ENCODE assay signal across 17 mouse cellular contexts in the genomic region with DNA sequence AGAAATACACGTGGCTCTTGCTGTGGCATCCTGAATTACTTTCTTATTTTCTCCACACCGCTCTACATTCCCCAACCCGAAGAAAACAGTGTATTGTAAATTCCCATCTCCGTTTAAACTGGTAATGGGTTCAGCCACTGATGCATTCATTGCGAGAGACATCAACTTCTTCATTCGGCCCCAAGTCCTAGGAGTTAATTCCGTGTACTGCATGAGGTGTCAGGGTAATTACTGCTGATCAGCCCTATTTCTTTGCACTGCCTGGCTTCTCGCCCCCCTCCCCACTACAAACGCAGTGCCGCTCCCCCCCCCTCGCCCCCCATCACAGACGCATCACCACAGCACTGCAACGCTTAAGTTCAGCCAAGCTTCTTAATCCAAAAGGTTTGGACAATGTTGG.
DNase-seq lines count a peak whose midpoint lies in the region; ATAC-seq and TF ChIP-seq lines count a peak whose summit lies in the region.
"Had no signal": no experiment of that assay in that cellular context is flagged by ENCODE, and none has a peak within 500 bp of the region (broad histone marks: within the 10 kb centered on the region; RNA-seq: fewer than 3 reads in every experiment).

No protein-coding gene starts in this region.

- no peak for TF ChIP-seq POLR2A in limb, embryonic 14.5 days (IDR thresholded peaks at IDR 0.05; ENCODE audit: borderline replicate concordance, extremely low read depth, insufficient read depth, insufficient read length)

- 0 out of 2 replicates have a peak overlapping the region, but pooled peaks have one; percentile 1 for H3K4me2 ChIP-seq in embryonic facial prominence, embryonic 13.5 days
- H3K4me2 ChIP-seq in lung, embryonic 15.5 days: peak overlapping the region; percentile 35
- peak overlapping the region; percentile 48 for H3K4me2 ChIP-seq in forebrain, embryonic 16.5 days (ENCODE audit: low read length)
- H3K4me2 ChIP-seq in limb, embryonic 14.5 days (replicated peaks; ENCODE audit: low read depth, low read length, severe bottlenecking): peak overlapping the region; percentile 14; the same call in 1 of the 2 replicates
- H3K4me2 ChIP-seq: liver, embryonic 13.5 days had no signal

- no peak for ATAC-seq in embryonic facial prominence, embryonic 13.5 days (ENCODE audit: insufficient number of reproducible peaks, insufficient read depth, low FRiP score, low TSS enrichment, low read depth)
- ATAC-seq in lung, embryonic 15.5 days (ENCODE audit: borderline replicate concordance, extremely low read depth, low FRiP score, low TSS enrichment): no peak
- no peak for ATAC-seq in forebrain, embryonic 16.5 days
- ATAC-seq in limb, embryonic 14.5 days (ENCODE audit: low FRiP score, low read depth): no peak

- H3K27me3 ChIP-seq in embryonic facial prominence, embryonic 13.5 days: no peaks in the 10 kb centered on the region
- no peaks in the 10 kb centered on the region for H3K27me3 ChIP-seq in embryonic facial prominence, embryonic 10.5 days (replicated peaks; ENCODE audit: low read depth, poor library complexity, severe bottlenecking)
- no peaks in the 10 kb centered on the region for H3K27me3 ChIP-seq in lung, embryonic 15.5 days
- no peaks in the 10 kb centered on the region for H3K27me3 ChIP-seq in forebrain, embryonic 16.5 days (replicated peaks; ENCODE audit: control insufficient read depth, insufficient read depth, low read length)
- no peaks in the 10 kb centered on the region for H3K27me3 ChIP-seq in limb, embryonic 14.5 days (ENCODE audit: control insufficient read depth, insufficient read depth, low read length)
- H3K27me3 ChIP-seq: CH12.LX; liver, embryonic 13.5 days had no signal

- no peak overlapping the region for H3K9ac ChIP-seq in embryonic facial prominence, embryonic 13.5 days
- H3K9ac ChIP-seq in lung, embryonic 15.5 days: no peak overlapping the region
- 0 out of 2 replicates have a peak overlapping the region, but pooled peaks have one; percentile 18 for H3K9ac ChIP-seq in forebrain, embryonic 16.5 days (replicated peaks; ENCODE audit: low read depth, low read length)
- H3K9ac ChIP-seq in limb, embryonic 14.5 days (ENCODE audit: low read depth, low read length, severe bottlenecking): no peak overlapping the region
- H3K9ac ChIP-seq: liver, embryonic 13.5 days had no signal

- no peak for DNase-seq in embryonic facial prominence, embryonic 10.5 days (ENCODE audit: low spot score)
- no peak for DNase-seq in lung, postnatal 10 days
- DNase-seq in limb, embryonic 14.5 days (ENCODE audit: low spot score): no peak
- DNase-seq in kidney, adult 18-20 months: no peak
- no peak for DNase-seq in thymus, postnatal 4 days
- DNase-seq: adrenal gland, postnatal 25 days; cerebellum, adult 9-11 months; gastrocnemius, adult 2 months; heart, adult 2 months; liver, embryonic 13.5 days; thymus, postnatal 25 days had no signal

- H3K4me1 ChIP-seq in embryonic facial prominence, embryonic 13.5 days: peaks cover 7% of the 10 kb centered on the region
- H3K4me1 ChIP-seq in embryonic facial prominence, embryonic 10.5 days: no peaks in the 10 kb centered on the region
- peaks cover 18% of the 10 kb centered on the region for H3K4me1 ChIP-seq in lung, embryonic 15.5 days
- peaks cover 18% of the 10 kb centered on the region for H3K4me1 ChIP-seq in forebrain, embryonic 16.5 days (replicated peaks; ENCODE audit: control insufficient read depth, insufficient read depth, low read length)
- H3K4me1 ChIP-seq in limb, embryonic 14.5 days (ENCODE audit: control insufficient read depth, insufficient read depth, low read length): peaks cover 19% of the 10 kb centered on the region
- H3K4me1 ChIP-seq: liver, embryonic 13.5 days had no signal

- no peaks in the 10 kb centered on the region for H3K36me3 ChIP-seq in embryonic facial prominence, embryonic 13.5 days
- H3K36me3 ChIP-seq in embryonic facial prominence, embryonic 10.5 days (replicated peaks): no peaks in the 10 kb centered on the region
- no peaks in the 10 kb centered on the region for H3K36me3 ChIP-seq in lung, embryonic 15.5 days
- H3K36me3 ChIP-seq in forebrain, embryonic 16.5 days (ENCODE audit: control insufficient read depth, insufficient read depth): no peaks in the 10 kb centered on the region
- H3K36me3 ChIP-seq in limb, embryonic 14.5 days (ENCODE audit: control insufficient read depth, insufficient read depth, low read length): no peaks in the 10 kb centered on the region
- H3K36me3 ChIP-seq: liver, embryonic 13.5 days had no signal

- H3K27ac ChIP-seq in embryonic facial prominence, embryonic 13.5 days: no peak overlapping the region; the same call in 1 of the 2 replicates
- H3K27ac ChIP-seq in embryonic facial prominence, embryonic 10.5 days (replicated peaks): no peak overlapping the region
- H3K27ac ChIP-seq in lung, embryonic 15.5 days: no peak overlapping the region
- H3K27ac ChIP-seq in forebrain, embryonic 16.5 days (ENCODE audit: low read length): no peak overlapping the region
- no peak overlapping the region for H3K27ac ChIP-seq in limb, embryonic 14.5 days (replicated peaks; ENCODE audit: low read depth, low read length)
- H3K27ac ChIP-seq: gastrocnemius, adult 2 months; heart, adult 2 months; kidney, postnatal 0 days; liver, embryonic 13.5 days; stomach, postnatal 0 days had no signal

- 71% methylated on average over 13 of the region's 13 CpGs for WGBS in embryonic facial prominence, embryonic 13.5 days
- 74% methylated on average over 13 of the region's 13 CpGs for WGBS in embryonic facial prominence, embryonic 10.5 days
- WGBS in lung, embryonic 15.5 days: 49% methylated on average over 13 of the region's 13 CpGs
- WGBS in forebrain, embryonic 16.5 days: 25% methylated on average over 13 of the region's 13 CpGs
- WGBS in limb, embryonic 14.5 days: 59% methylated on average over 13 of the region's 13 CpGs

- no peak overlapping the region for H3K4me3 ChIP-seq in embryonic facial prominence, embryonic 13.5 days
- no peak overlapping the region for H3K4me3 ChIP-seq in embryonic facial prominence, embryonic 10.5 days
- no peak overlapping the region for H3K4me3 ChIP-seq in lung, embryonic 15.5 days
- H3K4me3 ChIP-seq in forebrain, embryonic 16.5 days (replicated peaks; ENCODE audit: low read length): peak overlapping the region; percentile 7; the same call in 1 of the 2 replicates
- H3K4me3 ChIP-seq in limb, embryonic 14.5 days (replicated peaks; ENCODE audit: low read length): no peak overlapping the region
- H3K4me3 ChIP-seq: gastrocnemius, adult 2 months; heart, adult 2 months; liver, embryonic 13.5 days had no signal

- no peaks in the 10 kb centered on the region for H3K9me3 ChIP-seq in embryonic facial prominence, embryonic 13.5 days
- no peaks in the 10 kb centered on the region for H3K9me3 ChIP-seq in embryonic facial prominence, embryonic 10.5 days
- H3K9me3 ChIP-seq in lung, embryonic 15.5 days: no peaks in the 10 kb centered on the region
- H3K9me3 ChIP-seq in forebrain, embryonic 16.5 days (ENCODE audit: control insufficient read depth, low read length): no peaks in the 10 kb centered on the region
- H3K9me3 ChIP-seq in limb, embryonic 14.5 days (ENCODE audit: control insufficient read depth, low read length): no peaks in the 10 kb centered on the region
- H3K9me3 ChIP-seq: liver, embryonic 13.5 days had no signal
